Mouse (Mus musculus): Measurements from ENCODE around the gene Rftn1. TPM values are rescaled to one million over a fixed set of nuclear protein-coding genes. Genes with fewer than 3 reads are reported as not detected.

Gene Rftn1
- polyA plus RNA-seq, 1 experiment = 67.4 TPM

- Histone ChIP-seq H3K4me3 (ENCODE audit: extremely low read depth, insufficient read depth, insufficient read length) (no peak overlapping the region), H3K27ac (ENCODE audit: insufficient read depth, low read length) (no peak overlapping the region), H3K4me1 (ENCODE audit: control insufficient read depth, insufficient read depth, insufficient read length) (no peaks in the 10 kb centered on the region; the same call in 1 of the 2 replicates), H3K27me3 (ENCODE audit: control insufficient read depth, insufficient read depth, low read length) (no peaks in the 10 kb centered on the region), H3K36me3 (ENCODE audit: control insufficient read depth, insufficient read depth, low read length) (no peaks in the 10 kb centered on the region)
- WGBS = 85% methylated on average over 12 of the region's 12 CpGs
- TF ChIP-seq CTCF (IDR thresholded peaks at IDR 0.05; ENCODE audit: extremely low read depth, insufficient read depth, insufficient read length, insufficient replicate concordance) (no peak), POLR2A (IDR thresholded peaks at IDR 0.05; ENCODE audit: low read depth, low read length) (no peak)
- no peak for DNase-seq (ENCODE audit: low read depth in 1 of 2, low spot score in 2 of 2)
Observed at GRCm38 (mm10) chr17:50201828-50202445, 11.5 kb upstream of the Rftn1 start.

GRCm38 (mm10) chr17:50199075-50199850, 8.8 kb upstream of the Rftn1 start:
- no peak for DNase-seq (ENCODE audit: low read depth in 1 of 2, low spot score in 2 of 2)
- no peak for TF ChIP-seq POLR2A (IDR thresholded peaks at IDR 0.05; ENCODE audit: low read depth, low read length)
- no peak for TF ChIP-seq CTCF (IDR thresholded peaks at IDR 0.05; ENCODE audit: extremely low read depth, insufficient read depth, insufficient read length, insufficient replicate concordance)
- WGBS = 89% methylated on average over 8 of the region's 8 CpGs
- Histone ChIP-seq H3K27me3 (ENCODE audit: control insufficient read depth, insufficient read depth, low read length) (no peaks in the 10 kb centered on the region), H3K4me1 (ENCODE audit: control insufficient read depth, insufficient read depth, insufficient read length) (peaks cover 7% of the 10 kb centered on the region; the same call in 1 of the 2 replicates), H3K27ac (ENCODE audit: insufficient read depth, low read length) (no peak overlapping the region), H3K4me3 (ENCODE audit: extremely low read depth, insufficient read depth, insufficient read length) (no peak overlapping the region), H3K36me3 (ENCODE audit: control insufficient read depth, insufficient read depth, low read length) (no peaks in the 10 kb centered on the region)

GRCm38 (mm10) chr17:50197572-50197971, 7.1 kb upstream of the Rftn1 start:
- Histone ChIP-seq H3K4me1 (ENCODE audit: control insufficient read depth, insufficient read depth, insufficient read length) (peaks cover 7% of the 10 kb centered on the region; the same call in 1 of the 2 replicates), H3K4me3 (ENCODE audit: extremely low read depth, insufficient read depth, insufficient read length) (no peak overlapping the region), H3K36me3 (ENCODE audit: control insufficient read depth, insufficient read depth, low read length) (no peaks in the 10 kb centered on the region), H3K27ac (ENCODE audit: insufficient read depth, low read length) (no peak overlapping the region), H3K27me3 (ENCODE audit: control insufficient read depth, insufficient read depth, low read length) (no peaks in the 10 kb centered on the region)
- WGBS = 64% methylated on average over 4 of the region's 4 CpGs
- TF ChIP-seq POLR2A (IDR thresholded peaks at IDR 0.05; ENCODE audit: low read depth, low read length) = no peak
- DNase-seq (ENCODE audit: low read depth in 1 of 2, low spot score in 2 of 2) = no peak

GRCm38 (mm10) chr17:50196005-50196672, 5.7 kb upstream of the Rftn1 start:
- peaks cover 7% of the 10 kb centered on the region; the same call in 1 of the 2 replicates for H3K4me1 ChIP-seq (ENCODE audit: control insufficient read depth, insufficient read depth, insufficient read length)
- 45% methylated on average over 10 of the region's 10 CpGs for WGBS
- no peak for TF ChIP-seq CTCF (IDR thresholded peaks at IDR 0.05; ENCODE audit: extremely low read depth, insufficient read depth, insufficient read length, insufficient replicate concordance)
- TF ChIP-seq POLR2A (IDR thresholded peaks at IDR 0.05; ENCODE audit: low read depth, low read length) = no peak
- no peaks in the 10 kb centered on the region for H3K36me3 ChIP-seq (ENCODE audit: control insufficient read depth, insufficient read depth, low read length)
- no peaks in the 10 kb centered on the region for H3K27me3 ChIP-seq (ENCODE audit: control insufficient read depth, insufficient read depth, low read length)
- H3K27ac ChIP-seq (ENCODE audit: insufficient read depth, low read length) = no peak overlapping the region
- no peak overlapping the region for H3K4me3 ChIP-seq (ENCODE audit: extremely low read depth, insufficient read depth, insufficient read length)
- no peak for DNase-seq (ENCODE audit: low read depth in 1 of 2, low spot score in 2 of 2)

DNA sequence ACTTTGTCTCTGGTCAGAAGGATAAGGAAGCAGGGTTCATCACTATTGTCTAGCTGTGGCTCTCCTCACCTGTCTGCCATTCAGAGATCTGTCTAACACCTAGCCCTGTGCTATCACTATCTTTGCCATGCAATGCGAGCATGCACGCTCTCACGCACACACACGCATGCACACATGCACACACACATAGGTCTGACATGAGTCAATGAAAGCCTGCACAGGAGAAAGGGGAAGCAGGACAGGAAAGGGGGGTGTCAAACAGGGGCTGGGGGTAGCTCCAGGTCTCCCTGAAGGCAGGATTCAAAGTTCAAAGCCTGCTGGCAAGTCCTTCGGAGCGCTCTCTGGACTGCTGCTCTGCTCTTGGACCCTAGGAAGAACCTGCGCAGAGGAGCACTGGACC, 4.9 kb upstream of the Rftn1 start:
- H3K4me1 ChIP-seq (ENCODE audit: control insufficient read depth, insufficient read depth, insufficient read length) = peaks cover 7% of the 10 kb centered on the region; the same call in 1 of the 2 replicates
- H3K36me3 ChIP-seq (ENCODE audit: control insufficient read depth, insufficient read depth, low read length) = no peaks in the 10 kb centered on the region
- WGBS = 75% methylated on average over 7 of the region's 7 CpGs
- no peak for DNase-seq (ENCODE audit: low read depth in 1 of 2, low spot score in 2 of 2)
- H3K4me3 ChIP-seq (ENCODE audit: extremely low read depth, insufficient read depth, insufficient read length) = no peak overlapping the region
- TF ChIP-seq CTCF (IDR thresholded peaks at IDR 0.05; ENCODE audit: extremely low read depth, insufficient read depth, insufficient read length, insufficient replicate concordance) (no peak), POLR2A (IDR thresholded peaks at IDR 0.05; ENCODE audit: low read depth, low read length) (no peak)
- no peak overlapping the region for H3K27ac ChIP-seq (ENCODE audit: insufficient read depth, low read length)
- H3K27me3 ChIP-seq (ENCODE audit: control insufficient read depth, insufficient read depth, low read length) = no peaks in the 10 kb centered on the region

DNA sequence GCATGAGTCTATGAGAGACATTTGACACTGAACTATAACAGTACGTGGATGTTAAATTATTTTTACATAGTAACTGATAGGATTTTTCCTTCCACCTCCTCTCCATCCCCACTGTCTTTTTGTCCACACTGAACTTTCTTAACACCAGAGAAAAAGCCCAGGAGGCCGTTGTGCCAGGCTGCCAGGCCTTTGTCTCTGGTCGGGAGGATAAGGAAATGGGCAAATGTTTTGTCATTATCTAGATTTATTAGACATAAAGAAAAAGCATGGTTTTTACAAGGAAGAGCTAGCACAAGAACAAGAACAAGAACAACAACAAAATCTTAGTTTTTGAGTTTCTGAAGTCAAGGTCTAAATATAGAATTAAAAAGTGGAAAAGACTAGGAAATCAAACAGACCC, 4.1 kb upstream of the Rftn1 start:
- H3K27ac ChIP-seq (ENCODE audit: insufficient read depth, low read length) = no peak overlapping the region
- H3K36me3 ChIP-seq (ENCODE audit: control insufficient read depth, insufficient read depth, low read length) = no peaks in the 10 kb centered on the region
- DNase-seq (ENCODE audit: low read depth in 1 of 2, low spot score in 2 of 2) = no peak
- no peak overlapping the region for H3K4me3 ChIP-seq (ENCODE audit: extremely low read depth, insufficient read depth, insufficient read length)
- TF ChIP-seq POLR2A (IDR thresholded peaks at IDR 0.05; ENCODE audit: low read depth, low read length) = no peak
- TF ChIP-seq CTCF (IDR thresholded peaks at IDR 0.05; ENCODE audit: extremely low read depth, insufficient read depth, insufficient read length, insufficient replicate concordance) = no peak
- WGBS = 48% methylated on average over 3 of the region's 3 CpGs
- no peaks in the 10 kb centered on the region for H3K27me3 ChIP-seq (ENCODE audit: control insufficient read depth, insufficient read depth, low read length)
- H3K4me1 ChIP-seq (ENCODE audit: control insufficient read depth, insufficient read depth, insufficient read length) = peaks cover 7% of the 10 kb centered on the region; the same call in 1 of the 2 replicates

Data from spleen, adult 2 months (tissue).